Comparison of ENCODE assay signal across 17 mouse cellular contexts in the genomic region with DNA sequence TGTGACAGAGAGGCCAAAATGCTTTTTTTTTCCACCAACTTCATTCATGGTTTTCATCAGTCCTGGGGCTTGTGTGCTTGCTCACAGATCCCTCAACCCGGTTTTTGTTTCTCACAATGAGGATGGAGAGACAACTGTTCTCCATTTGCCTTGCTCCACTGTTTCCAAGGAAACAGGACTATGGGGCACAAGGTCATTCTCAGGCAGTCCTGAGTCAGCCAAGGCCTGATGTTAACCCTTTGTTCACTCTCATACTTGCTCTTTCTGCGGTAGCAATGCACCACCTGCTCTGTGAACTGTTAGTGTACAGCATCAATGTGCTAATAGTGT.
DNase-seq lines count a peak whose midpoint lies in the region; ATAC-seq lines count a peak whose summit lies in the region.
"Had no signal": no experiment of that assay in that cellular context is flagged by ENCODE, and none has a peak within 500 bp of the region (broad histone marks: within the 10 kb centered on the region; RNA-seq: fewer than 3 reads in every experiment).

No protein-coding gene starts in this region.

- H3K4me3 ChIP-seq in hindbrain, embryonic 13.5 days, result no peak overlapping the region
- H3K4me3 ChIP-seq in hindbrain, embryonic 14.5 days (replicated peaks; ENCODE audit: low read length), result no peak overlapping the region
- H3K4me3 ChIP-seq in limb, embryonic 10.5 days, result peak overlapping the region; percentile 17; the same call in 1 of the 2 replicates
- H3K4me3 ChIP-seq: limb, embryonic 12.5 days had no signal

- no peaks in the 10 kb centered on the region for H3K27me3 ChIP-seq in hindbrain, embryonic 13.5 days
- H3K27me3 ChIP-seq in hindbrain, embryonic 14.5 days (ENCODE audit: control insufficient read depth, insufficient read depth, low read length), result no peaks in the 10 kb centered on the region
- no peaks in the 10 kb centered on the region for H3K27me3 ChIP-seq in limb, embryonic 10.5 days (ENCODE audit: low read depth, poor library complexity, severe bottlenecking)
- H3K27me3 ChIP-seq: limb, embryonic 12.5 days had no signal

- no peaks in the 10 kb centered on the region for H3K36me3 ChIP-seq in hindbrain, embryonic 13.5 days
- H3K36me3 ChIP-seq in hindbrain, embryonic 14.5 days (replicated peaks; ENCODE audit: control insufficient read depth, insufficient read depth), result no peaks in the 10 kb centered on the region
- no peaks in the 10 kb centered on the region for H3K36me3 ChIP-seq in limb, embryonic 10.5 days
- H3K36me3 ChIP-seq: limb, embryonic 12.5 days had no signal

- no peak for DNase-seq in hindbrain, embryonic 14.5 days (ENCODE audit: low spot score)
- DNase-seq in R1 (ENCODE audit: low read depth, low spot score), result peak; percentile 27
- peak; percentile 90 for DNase-seq in embryo, embryonic 10.5 days (ENCODE audit: low spot score)
- no peak for DNase-seq in limb, embryonic 10.5 days (ENCODE audit: low spot score)
- no peak for DNase-seq in gastrocnemius, adult 18-20 months (ENCODE audit: low spot score)
- no peak for DNase-seq in right cerebral cortex, adult 18-20 months
- DNase-seq: adrenal gland, adult 8-10 months; cerebellum, adult 18-20 months; heart, adult 11 months; kidney, adult 9 months; kidney, postnatal 4 days; thymus, postnatal 36 days had no signal

- H3K27ac ChIP-seq in hindbrain, embryonic 13.5 days, result no peak overlapping the region
- no peak overlapping the region for H3K27ac ChIP-seq in hindbrain, embryonic 14.5 days
- H3K27ac ChIP-seq in limb, embryonic 10.5 days, result peak overlapping the region; percentile 85
- H3K27ac ChIP-seq: limb, embryonic 12.5 days; liver, embryonic 14.5 days; stomach, postnatal 0 days had no signal

- H3K9ac ChIP-seq in hindbrain, embryonic 13.5 days, result no peak overlapping the region
- no peak overlapping the region for H3K9ac ChIP-seq in hindbrain, embryonic 14.5 days
- H3K9ac ChIP-seq: limb, embryonic 12.5 days; liver, embryonic 14.5 days had no signal

- no peaks in the 10 kb centered on the region for H3K9me3 ChIP-seq in hindbrain, embryonic 13.5 days
- H3K9me3 ChIP-seq in hindbrain, embryonic 14.5 days (ENCODE audit: control insufficient read depth, low read length), result no peaks in the 10 kb centered on the region
- H3K9me3 ChIP-seq in limb, embryonic 10.5 days (replicated peaks), result no peaks in the 10 kb centered on the region
- H3K9me3 ChIP-seq: limb, embryonic 12.5 days had no signal

- 9% methylated on average over 2 of the region's 2 CpGs for WGBS in hindbrain, embryonic 13.5 days
- 10% methylated on average over 2 of the region's 2 CpGs for WGBS in hindbrain, embryonic 14.5 days
- 13% methylated on average over 2 of the region's 2 CpGs for WGBS in limb, embryonic 10.5 days

- H3K4me2 ChIP-seq in hindbrain, embryonic 13.5 days, result no peak overlapping the region
- H3K4me2 ChIP-seq in hindbrain, embryonic 14.5 days (replicated peaks), result no peak overlapping the region
- H3K4me2 ChIP-seq: limb, embryonic 12.5 days had no signal

- H3K4me1 ChIP-seq in hindbrain, embryonic 13.5 days (replicated peaks), result peaks cover 13% of the 10 kb centered on the region
- H3K4me1 ChIP-seq in hindbrain, embryonic 14.5 days (replicated peaks; ENCODE audit: control insufficient read depth, insufficient read depth, low read length), result peaks cover 12% of the 10 kb centered on the region
- peaks cover 49% of the 10 kb centered on the region for H3K4me1 ChIP-seq in limb, embryonic 10.5 days

- peak; percentile 68; the same call in 1 of the 2 replicates for ATAC-seq in hindbrain, embryonic 13.5 days (ENCODE audit: low FRiP score)
- ATAC-seq in hindbrain, embryonic 14.5 days (ENCODE audit: low FRiP score), result no peak
- ATAC-seq: lung, postnatal 0 days had no signal

Comparison
In these comparisons a context has a peak if more than half of its experiments do, and no peak if none do; other contexts are left out.
1. DNase-seq: peak in R1 (single experiment) and embryo, embryonic 10.5 days (single experiment); none in hindbrain, embryonic 14.5 days (single experiment), limb, embryonic 10.5 days (single experiment), gastrocnemius, adult 18-20 months (single experiment) and right cerebral cortex, adult 18-20 months (single experiment).